Mouse (Mus musculus) testis, adult 2 months (tissue): ENCODE measurements around the gene Rrp1b. TPM values are rescaled to one million over a fixed set of nuclear protein-coding genes. Genes with fewer than 3 reads are reported as not detected.

ENCODE experiments used
- H3K27ac ChIP-seq: fragments of 200-500 bp; 2 replicates; pipeline ENCODE4 v1.5.1; 2012; ENCODE audit warnings: low read depth, low read length; ENCODE audit not compliant: control insufficient read depth, insufficient read depth
- H3K27me3 ChIP-seq: fragments of 200-500 bp; 2 replicates; pipeline ENCODE4 v1.6.1; 2012; ENCODE audit warnings: mild to moderate bottlenecking, low read length, moderate library complexity; ENCODE audit not compliant: control insufficient read depth, insufficient read depth
- H3K36me3 ChIP-seq: fragments of 200-500 bp; 2 replicates; pipeline ENCODE4 v1.6.1; 2012; ENCODE audit warnings: mild to moderate bottlenecking, low read length; ENCODE audit not compliant: control insufficient read depth, insufficient read depth
- H3K4me1 ChIP-seq: fragments of 200-500 bp; 2 replicates; pipeline ENCODE4 v1.6.1; 2012; ENCODE audit warnings: low read length; ENCODE audit not compliant: control insufficient read depth, insufficient read depth
- H3K4me3 ChIP-seq: fragments of 200-500 bp; 2 replicates; pipeline ENCODE4 v1.5.1; 2012; ENCODE audit warnings: low read depth, mild to moderate bottlenecking, low read length, moderate library complexity, mixed read lengths; ENCODE audit not compliant: control insufficient read depth
- CTCF ChIP-seq: fragments of 200-500 bp; IDR thresholded peaks from 2 replicates; pipeline ENCODE4 v1.5.1; 2012; ENCODE audit warnings: low read depth, mild to moderate bottlenecking, inconsistent platforms, low read length, moderate library complexity; ENCODE audit not compliant: control insufficient read depth, insufficient read depth, insufficient replicate concordance
- POLR2A ChIP-seq: fragments of 200-500 bp; IDR thresholded peaks from 2 replicates; pipeline ENCODE4 v1.6.1; 2012; ENCODE audit warnings: low read depth, mild to moderate bottlenecking, inconsistent platforms, low read length, moderate library complexity; ENCODE audit not compliant: control insufficient read depth
- polyA plus RNA-seq: library from polyadenylated mRNA; depleted of rRNA; stranded (reverse); fragments of >200 nt; gene quantifications from 2 replicates; pipeline ENCODE4 v1.2.3, GENCODE M21; 2012

Gene Rrp1b
- polyA plus RNA-seq, 1 experiment: 6.7 TPM

GRCm38 (mm10) chr17:31996331-31996730 lies 39.6 kb upstream of the Rrp1b start:
- Histone ChIP-seq H3K27me3 (no peaks in the 10 kb centered on the region), H3K4me3 (no peak overlapping the region), H3K4me1 (no peaks in the 10 kb centered on the region), H3K27ac (no peak overlapping the region), H3K36me3 (no peaks in the 10 kb centered on the region)
- TF ChIP-seq CTCF (no peak), POLR2A (no peak)

- TF ChIP-seq CTCF (no peak), POLR2A (no peak)
- H3K36me3 ChIP-seq: peaks cover 2% of the 10 kb centered on the region; the same call in 1 of the 2 replicates
- H3K27ac ChIP-seq: no peak overlapping the region
- no peaks in the 10 kb centered on the region for H3K4me1 ChIP-seq
- H3K27me3 ChIP-seq: no peaks in the 10 kb centered on the region
- H3K4me3 ChIP-seq: no peak overlapping the region
These were observed 37.5 kb upstream of the Rrp1b start for GRCm38 (mm10) chr17:31998351-31998750.

DNA sequence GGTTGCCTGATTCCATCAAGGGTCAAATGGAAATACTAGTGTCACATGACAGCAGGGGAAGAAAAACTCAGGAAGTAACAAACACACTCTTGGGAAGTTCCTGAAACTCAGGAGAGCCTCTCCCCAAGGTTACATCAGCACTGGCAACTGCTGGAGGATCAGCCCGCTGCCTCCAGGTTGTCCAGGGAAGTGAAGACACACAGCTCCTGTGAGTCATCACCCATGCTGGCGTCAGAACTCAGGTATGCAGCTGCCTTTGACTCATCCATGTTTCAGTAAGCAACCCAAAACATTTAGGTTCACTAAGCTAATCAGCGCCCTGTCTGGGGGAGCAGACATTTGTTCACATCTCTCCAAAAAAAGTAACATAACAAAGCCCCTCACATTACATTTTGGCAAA lies 32.6 kb upstream of the Rrp1b start:
- Histone ChIP-seq H3K27me3 (no peaks in the 10 kb centered on the region), H3K36me3 (peaks cover 2% of the 10 kb centered on the region; the same call in 1 of the 2 replicates), H3K27ac (no peak overlapping the region), H3K4me3 (no peak overlapping the region), H3K4me1 (no peaks in the 10 kb centered on the region)
- TF ChIP-seq POLR2A (no peak), CTCF (no peak)

GRCm38 (mm10) chr17:32006800-32007199 lies 29.1 kb upstream of the Rrp1b start:
- TF ChIP-seq CTCF: no peak
- no peak for TF ChIP-seq POLR2A
- H3K27ac ChIP-seq: no peak overlapping the region

GRCm38 (mm10) chr17:32011694-32012093 lies 24.2 kb upstream of the Rrp1b start:
- H3K4me3 ChIP-seq: no peak overlapping the region
- no peaks in the 10 kb centered on the region for H3K4me1 ChIP-seq
- peaks cover 2% of the 10 kb centered on the region for H3K36me3 ChIP-seq
- no peak for TF ChIP-seq POLR2A
- no peak for TF ChIP-seq CTCF
- H3K27ac ChIP-seq: no peak overlapping the region
- no peaks in the 10 kb centered on the region for H3K27me3 ChIP-seq

More at GRCm38 (mm10) chr17:32006800-32007199, 29.1 kb upstream of the Rrp1b start:
- no peak overlapping the region for H3K4me3 ChIP-seq
- H3K27me3 ChIP-seq: no peaks in the 10 kb centered on the region
- no peaks in the 10 kb centered on the region for H3K4me1 ChIP-seq
- H3K36me3 ChIP-seq: peaks cover 2% of the 10 kb centered on the region; the same call in 1 of the 2 replicates

DNA sequence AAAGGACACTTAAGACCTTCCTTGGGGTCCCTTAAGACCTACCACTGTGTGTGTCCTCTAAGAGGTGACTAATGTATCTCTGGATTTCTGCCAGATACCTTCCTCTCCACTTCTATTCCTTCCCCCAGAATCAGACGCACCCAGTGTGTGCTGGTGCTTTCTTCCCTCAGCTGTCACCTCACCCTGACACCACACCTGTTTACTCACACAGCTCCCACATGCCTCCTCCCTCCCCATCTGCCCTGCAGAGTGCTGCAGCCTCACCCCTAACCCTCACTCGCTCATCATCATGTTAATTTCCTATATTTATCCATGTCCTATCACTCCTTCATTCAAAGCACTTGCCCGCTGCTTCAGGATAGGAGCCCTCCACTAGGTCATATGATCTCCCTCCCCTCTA lies 23.6 kb upstream of the Rrp1b start:
- Histone ChIP-seq H3K27ac (no peak overlapping the region), H3K4me3 (peak overlapping the region; percentile 60), H3K27me3 (no peaks in the 10 kb centered on the region), H3K4me1 (no peaks in the 10 kb centered on the region), H3K36me3 (peaks cover 2% of the 10 kb centered on the region)
- TF ChIP-seq POLR2A: no peak
- no peak for TF ChIP-seq CTCF

- Histone ChIP-seq H3K27ac (no peak overlapping the region), H3K27me3 (no peaks in the 10 kb centered on the region), H3K4me1 (no peaks in the 10 kb centered on the region), H3K36me3 (peaks cover 2% of the 10 kb centered on the region), H3K4me3 (no peak overlapping the region)
- TF ChIP-seq POLR2A: no peak
- TF ChIP-seq CTCF: no peak
These were observed 22.2 kb upstream of the Rrp1b start for GRCm38 (mm10) chr17:32013659-32014058.

DNA sequence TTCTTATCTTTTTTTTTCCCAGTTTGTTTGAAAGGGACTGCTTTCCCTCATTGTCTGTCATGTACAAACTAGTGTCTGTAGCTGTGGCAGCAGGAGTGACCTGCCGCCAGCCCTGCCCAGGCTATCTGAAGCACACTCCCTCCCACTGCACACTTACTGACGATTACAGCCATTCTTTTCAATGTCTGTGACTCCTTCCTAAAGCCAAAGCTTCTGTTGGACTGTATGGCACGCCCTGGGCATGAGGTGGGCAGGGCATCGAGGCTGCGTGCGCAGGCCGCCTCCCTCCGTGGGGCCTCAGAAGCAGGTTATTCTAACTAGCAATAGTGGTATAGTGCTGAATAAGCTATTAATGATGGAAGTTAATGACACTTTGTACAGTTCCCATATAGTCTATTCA lies 19.4 kb upstream of the Rrp1b start:
- Histone ChIP-seq H3K4me3 (no peak overlapping the region), H3K36me3 (peaks cover 5% of the 10 kb centered on the region), H3K4me1 (no peaks in the 10 kb centered on the region), H3K27ac (no peak overlapping the region), H3K27me3 (no peaks in the 10 kb centered on the region)
- TF ChIP-seq CTCF (no peak), POLR2A (no peak)
